Mouse (Mus musculus) liver, embryonic 14.5 days (tissue): Measurements from ENCODE around the gene Cfap97d2. TPM values are rescaled to one million over a fixed set of nuclear protein-coding genes. Genes with fewer than 3 reads are reported as not detected.

ENCODE experiments used
- ATAC-seq: fragments of 200-750 bp; cut with Nextera tagmentation; 2 replicates; pipeline ENCODE4 v1.8.0; 2017; ENCODE audit warnings: moderate number of reproducible peaks, mild to moderate bottlenecking, moderate library complexity; ENCODE audit not compliant: insufficient read depth
- DNase-seq, 3 experiments: peaks; one replicate each; pipeline ENCODE4 v3.0.0-alpha.2; 2012 to 2013; ENCODE audit warnings: low read depth in 3 of 3, low spot score in 3 of 3
- H3K27ac ChIP-seq: fragments of 300-500 bp; sonication (generic); 2 replicates; pipeline ENCODE4 v1.5.1; 2014; ENCODE audit warnings: moderate library complexity, mild to moderate bottlenecking, control low read depth, inconsistent platforms
- H3K27me3 ChIP-seq: fragments of 300-500 bp; sonication (generic); 2 replicates; pipeline ENCODE4 v1.6.1; 2014; ENCODE audit warnings: mild to moderate bottlenecking, low read length, moderate library complexity; ENCODE audit not compliant: control insufficient read depth, insufficient read depth
- H3K36me3 ChIP-seq: fragments of 300-500 bp; sonication (generic); replicated peaks from 2 replicates; pipeline ENCODE4 v1.6.1; 2014; ENCODE audit warnings: low read depth; ENCODE audit not compliant: control insufficient read depth, insufficient read depth
- H3K4me1 ChIP-seq, 2 experiments: fragments of 200-500 bp in 1 of 2; fragments of 300-500 bp in 1 of 2; sonication (generic) in 1 of 2; replicated peaks; 2 replicates each; pipeline ENCODE4 v1.6.1; 2012 to 2014; ENCODE audit warnings: antibody characterized with exemption in 1 of 2, inconsistent platforms in 1 of 2, low read length in 1 of 2; ENCODE audit not compliant: control insufficient read depth in 2 of 2, insufficient read depth in 2 of 2
- H3K4me2 ChIP-seq: fragments of 300-500 bp; sonication (generic); 2 replicates; pipeline ENCODE4 v1.6.1; 2014; ENCODE audit warnings: low read depth, mild to moderate bottlenecking, control low read depth, moderate library complexity
- H3K4me3 ChIP-seq, 2 experiments: fragments of 200-500 bp in 1 of 2; fragments of 300-500 bp in 1 of 2; sonication (generic) in 1 of 2; 2 replicates each; pipeline ENCODE4 v1.5.1; 2012 to 2014; ENCODE audit warnings: low read depth in 2 of 2, low read length in 2 of 2, mild to moderate bottlenecking in 2 of 2, control low read depth in 1 of 2, inconsistent platforms in 1 of 2, moderate library complexity in 1 of 2; ENCODE audit not compliant: insufficient read depth in 1 of 2
- H3K9ac ChIP-seq: fragments of 300-500 bp; sonication (generic); replicated peaks from 2 replicates; pipeline ENCODE4 v1.6.1; 2014; ENCODE audit warnings: mild to moderate bottlenecking, control low read depth, moderate library complexity
- H3K9me3 ChIP-seq: fragments of 300-500 bp; sonication (generic); 2 replicates; pipeline ENCODE4 v1.6.1; 2016; ENCODE audit warnings: low read length, mixed read lengths; ENCODE audit not compliant: control insufficient read depth
- CTCF ChIP-seq: IDR thresholded peaks from 2 replicates; pipeline ENCODE4 v1.5.1; 2016; ENCODE audit warnings: antibody characterized with exemption, low read depth, control low read depth
- EP300 ChIP-seq: IDR thresholded peaks from 2 replicates; pipeline ENCODE4 v1.6.1; 2016; ENCODE audit warnings: antibody characterized with exemption, low read depth
- WGBS: fragments of 180-500 bp; shearing (Covaris S2); extraction: QIAGEN DNeasy Blood & Tissue Kit; methylation state at CpG from one replicate; pipeline ENCODE4 v1.1.7; 2014; ENCODE audit not compliant: insufficient replicate concordance; 5-methylcytosine and 5-hydroxymethylcytosine counted together
- polyA plus RNA-seq, 2 experiments: library from polyadenylated mRNA; depleted of rRNA in 1 of 2; stranded (reverse) in 1 of 2; unstranded in 1 of 2; fragments of >200 nt; fragmentation: Nextera tagmentation in 1 of 2; extraction: Ambion mirVana in 1 of 2; gene quantifications; 2 replicates each; pipeline versions ENCODE4 v1.2.1 to v1.2.3; 2012 to 2014

Gene Cfap97d2
- polyA plus RNA-seq, 2 experiments: 0.02 TPM; not detected in 1

DNA sequence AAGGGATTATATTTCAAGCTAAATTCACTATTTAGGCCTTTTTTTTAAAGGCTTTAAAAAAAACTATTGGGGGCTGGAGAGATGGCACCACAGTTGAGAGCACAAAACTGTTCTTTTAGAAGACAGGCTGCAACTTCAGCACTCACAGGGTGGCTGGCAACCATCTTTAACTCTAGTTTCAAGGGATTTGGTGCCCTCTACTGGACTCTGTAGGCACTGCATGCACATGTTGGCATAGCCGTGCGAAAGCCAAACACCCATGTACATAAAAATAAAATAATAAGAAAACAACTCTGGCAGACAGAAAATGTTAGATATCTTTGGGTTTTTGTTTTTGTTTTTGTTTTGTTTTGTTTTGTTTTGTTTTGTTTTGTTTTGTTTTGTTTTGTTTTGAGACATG is 48.0 kb downstream of the Cfap97d2 start:
- DNase-seq: peak; percentile 57 to 68 (median 60)
- WGBS: 12% methylated on average over 2 of the region's 2 CpGs

DNA sequence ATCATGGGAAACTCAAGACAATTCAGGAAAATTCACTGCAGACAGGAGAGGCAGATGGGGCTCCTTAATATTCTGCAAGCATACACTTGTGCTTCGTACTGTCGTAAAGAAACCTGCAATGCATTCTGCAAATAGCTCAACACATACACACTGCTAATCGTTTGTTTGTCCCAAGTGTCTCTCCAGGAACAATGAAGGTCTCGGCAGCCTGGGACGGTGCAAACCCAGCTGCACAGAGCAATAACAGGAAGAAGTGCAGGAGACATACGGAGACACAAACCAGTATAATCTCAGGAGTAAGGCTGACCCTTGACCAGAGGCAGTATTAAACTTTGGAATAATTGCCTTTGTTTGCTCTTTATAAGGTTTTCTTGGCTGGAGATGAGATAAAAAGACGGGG is 50.8 kb downstream of the Cfap97d2 start:
- peaks cover 6% of the 10 kb centered on the region for H3K36me3 ChIP-seq
- H3K4me3 ChIP-seq: no peak overlapping the region
- no peak overlapping the region for H3K27ac ChIP-seq
- H3K4me2 ChIP-seq: no peak overlapping the region
- 71% methylated on average over 7 of the region's 7 CpGs for WGBS
- TF ChIP-seq EP300 (no peak), CTCF (no peak)
- no peak for DNase-seq
- H3K27me3 ChIP-seq: no peaks in the 10 kb centered on the region
- H3K4me1 ChIP-seq: peaks cover 0 to 7% of the 10 kb centered on the region in 2 experiments; a peak in 3 of 4 replicates
- no peaks in the 10 kb centered on the region for H3K9me3 ChIP-seq
- no peak overlapping the region for H3K9ac ChIP-seq
- no peak for ATAC-seq

More for the DNA sequence above, 48.0 kb downstream of the Cfap97d2 start:
- peak; percentile 88 for TF ChIP-seq CTCF
- TF ChIP-seq EP300: no peak
- Histone ChIP-seq H3K4me1 (peaks cover 0 to 3% of the 10 kb centered on the region in 2 experiments; a peak in 3 of 4 replicates), H3K27ac (no peak overlapping the region), H3K36me3 (no peaks in the 10 kb centered on the region), H3K9me3 (no peaks in the 10 kb centered on the region), H3K27me3 (no peaks in the 10 kb centered on the region), H3K4me2 (no peak overlapping the region), H3K9ac (no peak overlapping the region), H3K4me3 (no peak overlapping the region)
- no peak for ATAC-seq

DNA sequence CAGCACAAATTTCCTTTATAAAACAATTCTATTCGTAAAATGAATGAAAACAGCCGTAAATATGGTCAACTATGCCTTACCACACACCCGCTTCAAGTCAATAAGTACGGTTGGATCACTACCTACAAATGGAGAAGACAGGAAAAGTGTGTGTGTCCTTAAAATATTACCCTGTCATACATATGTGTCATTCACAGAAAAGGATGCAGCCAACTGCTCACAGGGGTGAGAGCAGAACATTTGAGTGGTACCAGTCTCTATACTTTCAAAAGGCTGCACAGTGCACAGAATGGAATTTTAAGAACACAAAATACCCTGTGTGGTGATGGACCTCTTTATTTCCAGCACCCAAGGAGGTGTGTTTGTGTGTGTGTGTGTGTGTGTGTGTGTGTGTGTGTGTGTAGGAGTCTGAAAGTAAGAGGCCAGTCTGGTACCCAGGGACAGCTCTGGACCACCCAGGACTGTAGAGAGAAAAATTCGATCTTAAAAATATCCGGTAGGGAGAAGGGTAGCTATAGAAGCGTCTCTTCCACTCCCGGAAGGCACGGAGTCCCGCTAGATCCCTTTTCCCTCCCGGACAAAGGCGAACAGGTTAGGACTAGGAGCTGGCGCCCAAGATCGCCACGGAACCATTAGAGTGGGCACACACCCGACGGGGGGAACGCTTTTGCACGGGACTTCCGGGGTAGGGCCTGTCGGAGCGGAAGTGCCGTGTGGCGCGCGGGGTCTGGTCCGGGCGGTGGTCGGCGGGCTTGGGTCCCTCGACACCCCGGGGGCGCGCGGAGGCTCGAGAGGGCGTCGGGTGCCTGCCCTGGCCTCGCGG is 51.5 kb downstream of the Cfap97d2 start, which contains the start of gene Cdc16:
Gene Cdc16 (plus strand): TSS at position 695 of the 823 bp plus-strand sequence.
- H3K9me3 ChIP-seq: no peaks in the 10 kb centered on the region
- peak within 1 kb of the TSS; percentile 86 to 94 for H3K4me3 ChIP-seq
- H3K9ac ChIP-seq: peak within 1 kb of the TSS; percentile 96
- peaks cover 0 to 7% of the 10 kb centered on the region in 2 experiments; a peak in 3 of 4 replicates for H3K4me1 ChIP-seq
- DNase-seq (peak; percentile 68 to 71 (median 70)), ATAC-seq (peak; percentile 94)
- no peak for TF ChIP-seq CTCF
- TF ChIP-seq EP300: no peak
- peak within 1 kb of the TSS; percentile 87 for H3K4me2 ChIP-seq
- H3K27me3 ChIP-seq: no peaks in the 10 kb centered on the region
- peak within 1 kb of the TSS; percentile 73 for H3K27ac ChIP-seq
- H3K36me3 ChIP-seq: peaks cover 10% of the 10 kb centered on the region
- 8% methylated on average over 40 of the region's 40 CpGs for WGBS

DNA sequence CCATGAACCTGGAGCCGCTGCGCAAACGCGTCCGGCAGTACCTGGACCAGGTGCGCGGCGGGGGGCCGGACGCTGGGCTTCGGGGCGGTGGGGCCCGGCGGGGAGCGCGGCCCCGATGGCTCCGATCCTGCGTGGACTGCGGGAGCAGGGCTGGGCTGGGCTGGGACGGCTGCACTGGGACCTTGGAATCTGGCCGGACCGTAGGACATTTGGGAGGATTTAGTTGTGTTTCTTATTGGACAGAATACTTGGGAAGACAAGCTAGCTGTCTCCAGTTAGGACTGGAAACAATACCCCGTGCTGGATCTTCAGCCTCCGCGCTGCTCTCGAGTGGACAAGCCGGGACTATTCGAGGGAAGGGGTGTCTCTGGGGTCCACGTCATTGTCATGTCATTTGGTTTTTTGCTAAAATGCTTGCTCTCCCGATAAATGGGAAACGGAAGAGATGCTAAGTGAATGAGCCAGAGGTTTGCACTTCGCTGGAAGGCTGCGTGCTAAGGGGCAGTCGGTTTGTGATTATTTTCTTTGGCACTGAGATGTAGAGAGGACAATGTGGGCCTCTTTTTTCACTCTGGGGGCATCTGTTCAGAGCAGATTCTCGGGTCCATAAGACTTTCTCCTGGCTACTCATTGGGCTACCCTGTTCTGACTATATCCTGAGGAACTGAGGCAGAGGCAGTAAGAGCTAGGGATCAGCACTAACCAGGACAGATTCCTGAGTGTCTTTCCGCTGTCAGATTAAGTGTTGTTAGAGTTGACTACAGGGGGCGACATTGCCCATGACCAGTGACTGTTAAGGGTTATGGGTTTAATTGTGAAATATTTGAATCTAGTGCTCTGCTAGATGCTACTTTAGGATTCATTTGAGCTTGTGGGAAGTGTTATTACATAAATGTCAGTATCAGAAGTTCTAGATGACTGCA is 52.4 kb downstream of the Cfap97d2 start:
- DNase-seq: peak; percentile 62 to 68 (median 62)
- WGBS: under 1% methylated on average over 37 of the region's 38 CpGs
- ATAC-seq: peak; percentile 70

More for the DNA sequence above, 52.4 kb downstream of the Cfap97d2 start:
- Histone ChIP-seq H3K4me1 (peaks cover 0 to 7% of the 10 kb centered on the region in 2 experiments; a peak in 3 of 4 replicates), H3K27me3 (no peaks in the 10 kb centered on the region), H3K4me2 (peak overlapping the region; percentile 87), H3K9me3 (no peaks in the 10 kb centered on the region), H3K4me3 (peak overlapping the region; percentile 86 to 94), H3K27ac (peak overlapping the region; percentile 73), H3K9ac (peak overlapping the region; percentile 96), H3K36me3 (peaks cover 18% of the 10 kb centered on the region)
- TF ChIP-seq CTCF (peak; percentile 78), EP300 (no peak)
